Mouse (Mus musculus): Measurements from ENCODE around the gene Oxtr.

DNA sequence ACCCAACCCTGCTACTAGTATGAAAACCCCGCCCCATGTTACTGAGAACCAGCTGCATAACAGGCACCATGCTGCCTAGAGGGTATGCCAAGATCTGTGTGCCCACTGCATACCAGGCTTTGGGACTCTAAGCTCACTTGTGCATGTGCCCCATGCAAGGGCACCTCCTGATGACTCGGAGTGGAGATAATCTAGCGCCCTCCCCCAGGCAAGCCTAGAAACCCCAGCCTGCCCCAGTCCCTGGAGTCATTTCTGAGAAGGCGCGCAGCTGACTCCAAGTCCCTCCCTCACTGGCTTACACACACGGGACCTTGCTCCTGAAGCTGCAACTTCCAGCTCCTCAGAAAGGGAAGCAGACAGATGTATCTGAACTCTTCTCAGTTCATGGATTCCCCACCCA, 26.4 kb downstream of the Oxtr start:
- TF ChIP-seq CTCF (IDR thresholded peaks at IDR 0.05; ENCODE audit: low read depth), result no peak
- no peak for TF ChIP-seq EP300 (optimal IDR thresholded peaks at IDR 0.05)
